Mouse (Mus musculus) ES-Bruce4 (cell line): ENCODE data around the gene Tldc2.

Experiments used
- CTCF ChIP-seq: IDR thresholded peaks from one replicate; pipeline ENCODE4 v1.8.1; 2011; ENCODE audit warnings: low read depth, low read length
- POLR2A ChIP-seq: IDR thresholded peaks from one replicate; pipeline ENCODE4 v1.8.1; 2011; ENCODE audit warnings: low read length; ENCODE audit not compliant: insufficient read depth

DNA sequence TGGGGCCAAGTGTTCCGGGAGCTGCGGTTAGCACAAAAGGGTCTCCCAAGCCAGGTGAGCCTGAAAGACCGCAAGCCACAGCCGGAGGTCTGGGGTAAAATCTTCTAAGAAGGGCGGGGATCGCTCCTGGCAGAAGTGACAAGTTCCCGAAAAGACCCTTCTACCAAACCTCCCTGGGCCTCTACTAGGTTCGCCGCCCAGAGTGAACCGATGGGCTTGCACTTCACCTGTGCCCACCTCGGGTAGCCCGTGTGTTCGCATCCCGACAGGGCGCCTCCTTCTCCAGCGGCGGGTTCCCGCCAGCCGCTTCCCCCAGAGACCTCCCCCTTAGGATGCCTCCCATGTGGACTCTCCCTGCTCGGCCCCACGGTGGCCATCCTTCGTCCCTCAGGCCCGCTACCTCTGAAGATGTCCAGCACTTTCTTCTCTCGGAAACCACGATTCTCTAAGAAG, 47.6 kb downstream of the Tldc2 start:
- TF ChIP-seq POLR2A (no peak), CTCF (no peak)
